Mouse (Mus musculus) adrenal gland, postnatal 14 days (tissue): ENCODE measurements around the gene Ptpra. TPM values are rescaled to one million over a fixed set of nuclear protein-coding genes. Genes with fewer than 3 reads are reported as not detected.

ENCODE experiments used
- DNase-seq: peaks from one replicate; pipeline ENCODE4 v3.0.0; 2021; ENCODE audit warnings: mixed read lengths
- long read RNA-seq, 2 experiments: library from polyadenylated mRNA; stranded (forward); transcript quantifications; one replicate each; pipeline ENCODE4 v2.0.0; 2021
- total RNA-seq: library from RNA; stranded (reverse); gene quantifications from 2 replicates; pipeline ENCODE4 v1.2.3, GENCODE M21; 2021

Gene Ptpra
- 100 and 101 TPM in 2 replicates for total RNA-seq
- long read RNA-seq, experiment 1, full-length matches to known transcripts = 100 of 140 reads
- long read RNA-seq, experiment 1, partial matches to known transcripts = 9 of 140 reads
- long read RNA-seq, experiment 1, other reads (novel, unspliced or antisense) = 31 of 140 reads
- long read RNA-seq, experiment 2, full-length matches to known transcripts = 61 of 94 reads
- long read RNA-seq, experiment 2, partial matches to known transcripts = 9 of 94 reads
- long read RNA-seq, experiment 2, other reads (novel, unspliced or antisense) = 24 of 94 reads

DNA sequence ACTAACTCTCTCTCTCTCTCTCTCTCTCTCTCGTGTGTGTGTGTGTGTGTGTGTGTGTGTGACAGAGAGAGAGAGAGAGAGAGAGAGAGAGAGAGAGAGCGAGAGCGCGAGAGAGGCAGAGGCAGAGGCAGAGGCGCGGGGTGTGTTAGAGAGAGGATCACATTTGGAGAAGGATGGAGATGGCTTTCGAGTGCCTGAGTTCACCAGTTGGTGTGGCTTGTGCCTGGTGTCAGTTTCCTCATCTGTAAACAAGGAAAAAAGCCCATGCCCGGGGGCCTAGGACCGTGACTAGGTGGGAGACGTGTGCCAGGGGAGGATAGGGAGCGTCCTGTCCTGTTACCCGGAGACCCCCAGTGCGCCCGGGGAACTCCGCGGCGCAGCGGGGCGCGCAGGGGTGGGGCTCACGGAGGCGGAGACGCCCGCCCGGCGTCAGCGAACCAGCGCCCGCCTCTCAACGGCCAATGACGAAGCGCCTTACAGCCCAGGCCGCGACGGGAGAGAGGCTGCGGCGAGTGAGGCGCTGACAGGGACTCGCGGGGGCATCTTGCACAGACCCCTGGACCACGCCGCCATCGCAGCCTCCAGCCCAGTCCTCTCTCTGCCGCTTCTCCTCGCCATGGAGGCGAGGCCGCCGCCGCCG is at the start of gene Ptpra:
TSS of gene Ptpra (plus strand) at position 485 of the 640 bp plus-strand sequence.
- DNase-seq = peak; percentile 96

DNA sequence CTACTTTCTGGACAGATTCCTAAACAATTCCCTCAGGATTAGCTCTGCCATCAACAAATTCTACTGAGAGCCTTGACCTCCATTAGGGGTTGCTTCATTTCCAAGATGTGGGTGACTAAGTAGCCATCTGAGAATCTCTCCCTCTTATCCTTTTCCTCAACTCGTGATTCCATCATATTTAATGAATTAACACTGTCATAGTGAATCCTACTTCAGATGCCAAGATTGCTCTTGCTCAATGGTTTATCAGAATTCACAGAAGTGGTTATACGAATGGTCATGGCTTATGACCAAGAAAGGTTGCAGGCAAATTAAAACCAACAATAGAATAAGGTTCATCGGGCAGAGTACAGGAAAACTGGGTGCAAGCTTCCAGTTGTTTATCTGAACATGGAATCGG is 48.2 kb upstream of the Ptpra start:
- no peak for DNase-seq

DNA sequence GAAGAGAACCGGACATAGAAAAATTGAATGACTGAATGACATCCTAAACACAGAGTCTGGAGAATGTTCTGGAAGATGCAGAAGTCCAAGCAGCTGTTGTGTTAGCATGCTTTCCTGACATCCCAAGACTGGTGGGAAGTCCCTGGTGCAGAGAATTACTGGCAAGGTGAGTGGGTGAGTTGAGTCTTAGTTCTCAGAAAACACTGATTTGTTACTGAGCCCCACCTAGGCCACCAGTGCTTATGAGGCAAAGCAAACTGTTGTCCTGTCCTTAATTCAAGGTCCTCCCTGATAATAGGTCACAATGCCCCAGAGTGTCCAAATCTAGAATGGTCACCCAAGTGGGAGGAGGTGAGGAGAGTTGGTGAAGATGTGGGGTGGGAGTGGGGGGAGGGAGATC is 45.1 kb upstream of the Ptpra start, which contains the start of the genes Gm28372 and 1700020A23Rik:
TSS of gene Gm28372 (plus strand) at position 301 of the 400 bp plus-strand sequence.
TSS of gene 1700020A23Rik (plus strand) at position 321 of the 400 bp plus-strand sequence.
- no peak for DNase-seq

DNA sequence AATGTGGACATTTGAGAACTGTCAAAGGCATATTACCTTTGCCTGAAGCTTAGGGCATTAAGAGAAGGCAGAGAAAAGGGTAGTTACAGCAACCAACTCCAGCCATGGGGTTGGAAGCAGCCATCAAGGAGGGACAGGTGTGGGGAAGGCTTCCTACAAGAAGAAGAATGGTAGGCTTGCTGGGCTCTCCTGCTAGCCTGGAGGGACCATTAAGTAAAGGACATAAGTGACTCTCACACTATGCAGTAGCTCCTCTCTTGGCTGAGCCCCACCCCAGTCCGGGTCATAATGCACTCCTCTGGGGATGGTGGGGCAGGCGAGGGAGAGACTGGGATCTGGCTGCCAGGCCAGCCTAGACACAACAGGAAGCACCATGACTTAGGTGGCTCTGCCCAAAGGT is 43.9 kb upstream of the Ptpra start, which contains the start of gene Tmem239:
TSS of gene Tmem239 (plus strand) at position 301 of the 400 bp plus-strand sequence.
- no peak for DNase-seq

DNA sequence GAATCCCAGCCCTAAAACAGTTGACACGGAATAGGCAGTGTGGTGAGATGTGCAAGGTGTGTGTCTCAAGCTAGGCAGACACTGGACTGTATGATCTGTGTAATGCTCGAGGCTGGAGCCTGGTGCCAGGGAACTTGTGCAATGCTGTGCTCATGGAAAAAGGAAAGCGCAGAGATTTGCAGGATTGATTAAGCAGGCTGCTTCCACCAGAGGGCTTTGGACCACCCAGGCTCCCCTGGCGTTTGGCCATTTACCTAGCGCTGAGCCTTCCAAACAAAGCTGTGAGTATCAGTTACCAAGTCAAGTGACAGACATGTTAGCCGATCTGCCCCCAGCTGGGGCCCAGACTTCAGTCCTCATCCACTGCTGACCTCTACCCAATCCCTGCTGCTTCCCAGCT is 41.9 kb upstream of the Ptpra start:
- no peak for DNase-seq

DNA sequence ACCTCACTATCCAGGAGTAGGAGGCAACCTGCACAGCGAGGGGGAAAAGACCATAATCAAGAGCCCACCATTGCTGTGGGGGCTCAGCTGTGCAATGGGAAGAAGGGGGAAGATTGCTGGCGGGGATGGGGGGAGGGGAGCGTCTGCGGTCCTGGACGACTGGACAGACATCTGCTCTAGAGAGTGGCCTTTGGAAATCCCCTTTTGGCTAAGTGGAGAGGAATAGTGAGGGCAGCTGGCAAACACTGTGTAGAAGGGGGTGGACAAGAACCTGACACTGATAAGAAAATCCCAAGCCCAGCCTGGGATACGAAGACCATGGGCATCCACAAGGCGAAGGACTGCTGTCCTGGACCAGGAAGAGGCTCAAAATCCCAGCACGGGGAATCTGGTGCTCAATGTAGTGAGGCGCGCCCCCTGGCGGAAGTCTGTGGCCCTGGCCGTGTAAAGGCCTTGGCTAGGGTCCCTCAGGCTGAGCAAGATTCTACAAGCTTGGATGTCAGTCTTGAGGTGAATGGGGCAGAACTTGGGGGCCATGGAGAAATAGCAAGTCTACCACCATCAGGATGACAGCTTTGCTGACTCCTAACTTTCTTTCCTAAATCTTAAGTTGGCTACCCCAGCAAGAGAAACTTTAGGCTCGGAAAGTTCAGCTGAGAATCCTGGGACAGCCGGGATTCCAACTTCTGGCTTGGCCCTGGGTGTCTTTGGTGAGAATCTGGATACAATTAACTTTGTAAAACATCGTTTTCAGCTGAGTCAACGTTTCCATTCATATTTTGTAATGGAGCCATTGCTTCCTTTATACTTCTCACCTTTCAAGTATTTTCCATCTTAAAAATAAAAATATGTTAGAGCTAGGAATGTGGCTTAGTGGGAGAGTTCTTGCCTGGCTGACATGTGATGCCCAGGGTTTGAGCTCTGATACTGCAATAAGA is 38.3 kb upstream of the Ptpra start:
- peak; percentile 93 for DNase-seq

DNA sequence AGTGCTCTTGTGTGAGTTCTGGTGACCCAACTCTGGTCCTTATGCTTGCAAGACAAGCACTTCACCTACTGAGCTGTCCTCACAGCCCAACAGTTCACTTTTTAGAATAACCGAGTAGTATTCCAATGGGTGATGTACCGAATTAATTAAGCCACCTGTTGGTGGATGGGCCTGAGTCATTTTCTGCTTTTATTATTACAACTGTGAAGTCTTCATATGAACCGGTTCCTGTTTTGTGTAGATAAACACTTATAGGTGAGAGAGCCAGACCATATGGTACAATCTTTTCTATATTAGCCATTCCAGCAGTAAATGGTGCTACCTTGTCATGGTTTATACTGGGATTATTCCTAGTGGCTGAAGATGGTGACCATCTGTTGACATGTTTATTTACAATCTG is 37.3 kb upstream of the Ptpra start:
- DNase-seq = no peak

DNA sequence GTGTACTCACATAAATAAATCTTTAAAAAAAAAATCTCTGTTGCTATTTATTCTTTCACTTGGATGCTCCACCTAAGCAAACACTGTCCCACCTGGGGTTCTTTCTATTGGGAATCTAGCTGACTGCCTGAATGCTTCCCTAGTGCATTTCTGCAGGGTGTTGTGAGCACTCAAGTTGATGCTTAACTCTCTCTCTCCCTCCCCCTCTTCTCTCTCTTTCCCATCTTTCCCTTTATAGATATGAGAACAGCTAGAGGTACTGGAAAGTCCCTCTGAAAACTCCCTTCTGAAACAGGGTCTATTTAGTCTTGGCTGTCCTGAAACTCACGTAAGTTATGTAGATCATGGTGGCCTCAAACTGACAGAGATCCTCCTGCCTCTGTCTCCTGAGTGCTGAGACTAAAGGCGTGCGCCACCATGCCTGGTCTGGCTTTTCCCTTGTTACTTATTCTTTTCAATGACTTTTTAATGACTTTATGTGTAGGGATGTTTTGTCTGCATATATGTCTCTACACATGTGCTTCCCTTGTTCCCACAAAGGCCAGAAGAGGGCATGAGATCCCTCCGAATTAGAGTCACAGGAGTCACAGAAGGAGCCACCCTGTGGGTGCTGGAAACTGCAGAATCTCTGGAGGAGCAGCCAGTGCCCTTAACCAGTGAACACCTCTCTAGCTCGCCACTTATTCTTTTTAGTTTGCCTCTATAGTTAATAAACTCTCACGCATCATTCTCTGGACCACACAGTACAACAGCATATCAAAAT is 35.8 kb upstream of the Ptpra start:
- no peak for DNase-seq

DNA sequence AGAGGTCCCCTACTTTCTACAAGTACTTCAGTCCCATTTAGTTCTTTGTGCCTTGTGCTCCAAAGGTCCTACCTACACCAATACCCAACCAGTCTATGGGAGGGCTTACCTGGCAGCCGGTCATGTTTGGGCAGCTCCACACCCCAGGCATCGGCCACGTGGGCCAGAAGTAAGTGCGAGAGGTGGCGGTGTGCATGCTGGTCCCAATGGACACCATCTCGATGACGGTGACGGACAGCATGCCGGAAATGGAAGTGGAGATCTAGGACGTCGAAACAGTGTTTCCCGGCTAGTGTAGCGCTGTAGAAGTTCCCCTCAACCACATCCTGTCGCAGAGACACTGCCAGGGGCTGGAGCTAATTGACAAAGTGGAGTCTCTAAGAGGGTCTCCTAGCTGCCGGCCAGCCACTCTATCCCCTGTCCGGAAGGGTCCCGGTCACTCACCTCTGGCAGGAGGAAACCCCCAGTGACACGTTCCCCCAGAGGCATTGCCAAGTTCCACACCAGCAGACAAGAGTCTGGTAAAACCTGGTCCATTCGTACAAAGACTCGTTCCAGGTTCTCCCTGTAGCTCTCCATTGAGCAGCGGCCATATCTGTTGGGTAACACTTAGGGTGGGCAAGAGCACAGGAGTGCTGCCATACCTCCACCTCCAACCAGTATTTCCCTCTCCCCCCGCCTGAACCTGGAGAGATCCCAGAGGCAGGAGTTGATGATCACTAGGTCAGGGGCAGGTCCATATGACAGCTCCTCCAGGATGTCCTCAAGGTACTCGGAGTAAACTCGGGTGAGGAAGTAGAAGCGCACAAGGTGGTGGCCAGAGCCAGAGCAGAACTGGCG is 28.1 kb upstream of the Ptpra start:
- DNase-seq = no peak

DNA sequence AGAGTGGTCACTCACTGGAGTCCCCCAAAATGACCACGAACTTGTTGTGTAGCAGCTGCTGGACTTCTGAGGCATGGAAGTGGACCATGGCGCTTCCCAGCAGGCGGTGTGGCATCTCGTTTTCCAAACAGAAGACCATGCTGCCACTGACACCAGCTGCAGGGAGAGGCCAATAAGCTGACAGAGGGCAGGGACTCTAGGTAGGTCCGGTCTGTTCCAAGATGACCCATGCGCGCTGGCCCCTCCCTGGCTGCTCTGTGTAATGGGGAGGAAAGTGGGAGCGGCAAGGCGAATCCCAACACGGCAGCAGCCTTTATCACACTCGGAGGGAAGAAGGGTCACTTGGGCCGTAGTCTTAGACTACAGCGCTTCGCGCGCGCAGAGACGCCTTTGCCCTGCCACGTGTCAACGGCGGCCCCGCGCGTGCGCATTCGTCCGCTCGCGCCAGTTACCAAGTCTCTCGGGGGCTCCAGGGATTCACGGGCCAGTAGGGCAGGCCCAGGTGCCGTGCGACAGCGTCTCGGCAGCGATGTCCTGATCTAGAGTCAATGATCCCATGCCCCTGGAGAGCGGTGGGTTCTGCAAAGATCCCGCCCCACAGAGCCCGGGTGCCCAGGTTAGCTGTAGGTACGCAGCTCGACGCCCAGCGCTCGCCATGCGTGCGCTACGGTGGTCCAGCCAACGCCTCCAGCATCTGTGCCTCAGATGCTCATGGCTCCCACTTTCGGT is 26.5 kb upstream of the Ptpra start:
- DNase-seq = peak; percentile 90

DNA sequence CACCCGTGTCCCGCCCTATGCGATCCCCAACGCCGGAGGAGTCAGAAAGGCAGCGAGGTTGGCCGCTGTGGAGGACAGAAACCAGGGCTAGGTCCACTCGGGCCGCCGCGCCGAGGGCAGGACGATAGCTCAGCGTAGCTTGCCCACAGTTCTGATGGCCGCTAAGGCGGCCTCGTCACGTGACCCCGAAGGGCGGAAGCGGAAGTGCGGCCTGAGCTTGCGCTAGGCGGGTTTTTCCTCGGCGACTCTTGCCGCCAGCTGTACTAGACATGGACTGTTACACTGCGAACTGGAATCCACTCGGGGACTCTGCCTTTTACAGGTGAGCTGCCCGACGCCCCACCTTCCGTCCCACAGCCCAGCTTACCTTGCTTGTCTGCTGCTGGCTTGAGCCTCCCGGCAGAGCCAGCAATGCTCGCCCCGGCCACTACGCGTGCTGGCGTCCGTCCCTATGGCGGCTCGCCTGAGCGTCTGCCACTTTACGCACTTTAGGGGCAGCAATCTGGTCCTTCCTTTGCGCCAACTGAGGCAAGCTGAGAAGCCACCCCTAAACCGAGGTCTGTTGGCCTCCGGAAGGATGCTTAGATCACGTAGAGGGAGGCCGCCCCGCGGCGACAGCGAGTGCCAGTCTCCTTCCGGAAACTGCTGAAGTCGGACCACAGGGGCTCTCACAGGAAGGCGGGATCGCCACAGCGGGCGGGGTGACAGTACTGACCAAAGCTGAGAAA is 25.8 kb upstream of the Ptpra start, which contains the start of the genes Vps16 and Pced1a:
TSS of gene Vps16 (plus strand) at position 214 of the 728 bp plus-strand sequence.
TSS of gene Pced1a (minus strand) at position 576 of the 728 bp plus-strand sequence.
- peak; percentile 96 for DNase-seq

DNA sequence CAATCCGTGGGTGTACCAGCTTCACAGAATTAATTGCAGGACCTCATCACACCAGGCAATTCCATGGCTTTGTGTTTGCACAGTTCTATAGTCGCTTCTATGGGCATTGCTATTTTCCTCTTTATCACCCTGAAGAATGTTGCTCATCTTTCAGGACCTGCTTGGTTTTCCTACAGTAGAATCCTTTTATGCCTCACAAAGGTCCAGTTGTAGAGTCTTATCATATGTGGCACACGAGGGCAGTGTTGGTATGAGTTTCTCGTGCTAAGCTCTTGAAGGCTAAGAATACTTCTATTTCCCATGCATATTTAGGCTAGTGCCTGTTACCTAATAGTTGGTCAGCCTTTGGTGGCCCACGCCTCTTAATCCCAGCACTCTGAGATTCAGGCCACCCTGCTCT is 25.0 kb upstream of the Ptpra start:
- no peak for DNase-seq

DNA sequence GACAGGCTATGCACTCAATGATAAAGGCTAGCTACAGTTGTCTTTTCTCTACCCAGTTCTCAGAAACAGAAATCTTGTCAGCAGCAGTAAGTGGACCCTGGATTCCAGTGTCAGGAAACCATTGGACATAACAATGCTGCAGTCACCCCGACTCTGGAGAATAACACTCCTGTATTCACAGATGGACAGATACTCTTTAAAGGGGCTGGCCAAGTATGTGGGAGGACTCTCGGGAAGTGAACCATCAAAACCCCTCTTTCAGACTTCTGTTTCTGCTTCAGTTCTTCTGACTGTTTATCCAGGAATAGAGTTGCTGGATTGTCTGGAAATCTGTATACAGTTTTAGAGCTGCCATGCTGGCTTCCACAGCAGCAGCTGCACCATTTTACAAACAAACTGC is 20.2 kb upstream of the Ptpra start:
- DNase-seq = no peak

DNA sequence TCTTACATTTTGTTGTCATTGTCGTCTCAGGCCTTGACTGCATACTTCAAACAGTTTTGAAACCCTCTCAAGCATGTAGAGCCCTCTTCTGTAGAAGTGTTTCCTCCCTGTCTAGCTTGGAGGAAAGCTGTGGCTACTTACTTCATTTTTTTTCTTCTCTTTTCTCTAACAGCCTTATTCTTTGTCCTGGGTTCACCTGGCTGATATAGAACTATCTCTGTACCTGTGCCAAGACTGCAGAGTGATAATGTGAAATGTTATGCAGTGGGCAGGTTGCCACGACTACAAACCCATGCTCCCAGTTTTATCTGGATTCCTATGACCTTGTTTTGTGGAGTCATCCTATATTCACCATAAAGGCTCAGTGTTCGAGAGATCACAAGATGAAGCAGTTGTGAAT is 19.6 kb upstream of the Ptpra start:
- DNase-seq = no peak

DNA sequence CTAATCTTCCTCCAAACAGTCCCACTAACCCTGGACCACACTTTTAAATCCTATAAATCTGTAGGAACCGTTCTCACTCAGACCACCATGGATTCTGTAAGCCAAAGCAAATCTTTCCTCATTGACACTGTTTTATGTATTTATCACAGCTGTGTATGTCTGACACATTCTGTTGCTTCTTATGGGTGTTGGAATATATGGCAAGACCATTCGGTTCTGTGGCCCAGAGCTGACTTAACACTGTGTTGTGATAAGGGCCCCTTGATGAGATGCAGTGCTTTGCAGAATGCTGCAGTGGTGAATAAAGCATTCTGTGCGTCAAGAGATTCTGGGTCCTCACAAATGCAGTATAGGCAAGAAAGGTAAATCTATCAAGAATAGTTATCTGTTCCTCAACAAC is 17.9 kb upstream of the Ptpra start:
- no peak for DNase-seq

DNA sequence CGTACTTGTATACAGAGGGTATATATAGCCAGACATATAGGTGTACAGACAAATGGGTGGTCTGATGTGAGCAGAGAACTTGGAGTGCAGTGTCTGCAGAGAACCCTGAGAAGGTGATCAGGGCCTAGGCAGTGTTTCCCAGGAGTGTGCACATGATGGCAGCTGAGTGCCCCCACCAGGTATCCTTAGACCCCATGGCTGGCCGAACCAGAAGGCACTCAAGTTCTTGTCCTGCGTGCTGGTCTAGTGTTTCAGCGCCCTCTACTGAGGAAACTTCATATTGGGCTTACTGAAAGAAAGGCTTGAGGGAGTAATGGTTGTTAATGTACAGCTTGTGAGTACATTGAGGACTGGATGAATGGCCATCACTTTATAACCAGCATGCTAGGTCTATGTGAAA is 16.9 kb upstream of the Ptpra start:
- peak; percentile 37 for DNase-seq

DNA sequence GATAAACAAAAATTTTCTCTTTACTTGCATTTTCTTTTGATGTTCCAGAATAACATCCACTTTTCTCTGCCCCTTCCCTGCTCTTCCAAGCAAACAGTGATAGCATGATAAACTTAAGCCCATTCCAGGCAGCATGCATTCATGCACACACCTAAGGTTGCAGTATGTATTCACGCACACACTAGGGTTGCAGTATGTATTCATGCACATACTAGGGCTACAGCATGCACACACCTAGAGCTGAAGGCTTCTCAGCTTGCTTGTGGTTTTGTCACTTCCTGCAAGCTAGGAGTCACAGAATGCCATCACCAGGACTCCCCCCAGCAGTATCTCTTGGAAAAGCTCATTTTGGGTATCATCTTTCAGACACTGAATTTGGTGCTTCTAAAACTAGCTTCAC is 13.3 kb upstream of the Ptpra start:
- no peak for DNase-seq

DNA sequence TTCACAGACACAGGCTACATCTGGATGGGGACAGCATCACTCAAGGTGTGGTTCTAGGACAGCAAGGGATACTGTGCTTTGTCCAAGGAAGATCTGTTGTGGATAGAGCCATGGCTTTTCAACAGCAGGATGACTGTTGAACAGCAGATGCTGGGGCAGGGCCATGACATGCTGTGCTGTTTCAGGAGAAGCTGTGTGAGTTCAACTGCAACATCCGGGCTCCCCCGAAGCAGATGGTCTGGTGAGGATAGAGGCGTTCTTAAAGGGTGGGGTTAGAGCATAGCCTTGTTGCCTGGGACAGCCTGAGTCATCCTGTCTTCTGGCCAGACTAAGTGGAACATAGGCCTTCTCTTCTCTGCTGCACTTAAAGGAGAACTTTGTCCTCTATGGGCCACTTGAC is 11.2 kb upstream of the Ptpra start:
- DNase-seq = no peak

DNA sequence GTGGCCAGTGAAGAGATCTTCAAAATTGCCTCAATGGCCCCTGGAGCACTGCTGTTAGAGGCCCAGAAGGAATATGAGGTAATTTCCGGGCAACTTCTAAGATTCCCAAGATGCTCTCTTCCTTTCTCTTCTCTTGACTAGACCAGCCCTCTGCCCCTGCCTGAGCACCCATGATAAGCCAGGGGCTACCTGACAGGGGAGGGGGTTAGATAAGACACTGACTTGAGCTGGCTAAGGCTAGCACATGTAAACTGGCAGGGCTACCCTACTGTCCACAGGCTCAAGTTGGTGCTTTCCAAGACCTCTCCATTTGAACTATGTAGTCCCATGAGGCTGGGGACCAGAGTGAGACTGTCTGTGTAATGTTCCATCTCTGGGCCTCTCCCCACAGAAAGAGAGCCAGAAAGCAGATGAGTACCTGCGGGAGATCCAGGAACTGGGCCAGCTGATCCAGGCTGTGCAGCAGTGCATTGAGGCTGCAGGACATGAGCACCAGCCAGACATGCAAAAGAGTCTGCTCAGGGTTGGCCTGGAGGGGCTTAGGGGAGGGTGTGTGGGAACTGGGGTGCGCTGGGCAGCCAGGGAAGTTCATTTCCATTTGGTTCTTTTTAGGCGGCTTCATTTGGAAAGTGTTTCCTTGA is 10.1 kb upstream of the Ptpra start:
- DNase-seq = no peak
